In genomic region chr7:36717192-36717591, GRCm38 (mm10) we compare ENCODE assay signal across 10 mouse cellular contexts. TPM values are rescaled to one million over a fixed set of nuclear protein-coding genes. Genes with fewer than 3 reads are reported as not detected.
DNase-seq lines count a peak whose midpoint lies in the region; ATAC-seq and TF ChIP-seq lines count a peak whose summit lies in the region.
"Had no signal": no experiment of that assay in that cellular context is flagged by ENCODE, and none has a peak within 500 bp of the region (broad histone marks: within the 10 kb centered on the region; RNA-seq: fewer than 3 reads in every experiment).

No protein-coding gene starts in this region.

- intact Hi-C loops in left cerebral cortex, adult 2 months (cut with DNase I) = no loop called here
- intact Hi-C loops in left cerebral cortex, postnatal 36 days (cut with DNase I) = no loop called here

- no peak for TF ChIP-seq POLR2A in cortical plate, adult 2 months (IDR thresholded peaks at IDR 0.05; ENCODE audit: extremely low read depth, insufficient read depth, low read length)

- H3K27me3 ChIP-seq in forebrain, embryonic 13.5 days = no peaks in the 10 kb centered on the region
- no peaks in the 10 kb centered on the region for H3K27me3 ChIP-seq in midbrain, embryonic 15.5 days (replicated peaks)
- H3K27me3 ChIP-seq: limb, embryonic 13.5 days had no signal

- peak; percentile 53 for TF ChIP-seq CTCF in left cerebral cortex, adult 2 months (IDR thresholded peaks at IDR 0.05)
- peak; percentile 26; the same call in 1 of the 2 replicates for TF ChIP-seq CTCF in cortical plate, adult 2 months (IDR thresholded peaks at IDR 0.05; ENCODE audit: extremely low read depth, insufficient read depth, low read length)

- H3K4me2 ChIP-seq in forebrain, embryonic 13.5 days = no peak overlapping the region
- no peak overlapping the region for H3K4me2 ChIP-seq in midbrain, embryonic 15.5 days
- H3K4me2 ChIP-seq: limb, embryonic 13.5 days had no signal

- no peak overlapping the region for H3K4me3 ChIP-seq in left cerebral cortex, adult 2 months
- no peak overlapping the region for H3K4me3 ChIP-seq in cortical plate, adult 2 months (ENCODE audit: insufficient read depth, low read length)
- H3K4me3 ChIP-seq in forebrain, embryonic 13.5 days = no peak overlapping the region
- no peak overlapping the region for H3K4me3 ChIP-seq in midbrain, embryonic 15.5 days
- H3K4me3 ChIP-seq: limb, embryonic 13.5 days had no signal

- H3K9me3 ChIP-seq in forebrain, embryonic 13.5 days (replicated peaks) = no peaks in the 10 kb centered on the region
- no peaks in the 10 kb centered on the region for H3K9me3 ChIP-seq in midbrain, embryonic 15.5 days
- H3K9me3 ChIP-seq: limb, embryonic 13.5 days had no signal

- WGBS in forebrain, embryonic 13.5 days = 29% methylated on average over 6 of the region's 6 CpGs
- WGBS in midbrain, embryonic 15.5 days = 24% methylated on average over 6 of the region's 6 CpGs

- peak; percentile 70 for ATAC-seq in forebrain, embryonic 13.5 days
- peak; percentile 79 for ATAC-seq in midbrain, embryonic 15.5 days (replicated peaks)
- ATAC-seq in erythroid progenitor cell, adult 5-6 weeks (replicated peaks; ENCODE audit: low FRiP score, poor library complexity, severe bottlenecking) = no peak

- peaks cover 3% of the 10 kb centered on the region; the same call in 1 of the 2 replicates for H3K4me1 ChIP-seq in cortical plate, adult 2 months (ENCODE audit: control insufficient read depth, insufficient read depth, low read length)
- peaks cover 55% of the 10 kb centered on the region for H3K4me1 ChIP-seq in forebrain, embryonic 13.5 days
- peaks cover 8% of the 10 kb centered on the region; the same call in 1 of the 2 replicates for H3K4me1 ChIP-seq in midbrain, embryonic 15.5 days

- H3K27ac ChIP-seq in left cerebral cortex, adult 2 months = peak overlapping the region; percentile 65
- no peak overlapping the region for H3K27ac ChIP-seq in cortical plate, adult 2 months (ENCODE audit: insufficient read depth, low read length)
- H3K27ac ChIP-seq in forebrain, embryonic 13.5 days = no peak overlapping the region
- no peak overlapping the region for H3K27ac ChIP-seq in midbrain, embryonic 15.5 days
- H3K27ac ChIP-seq: limb, embryonic 13.5 days had no signal

- no peaks in the 10 kb centered on the region for H3K36me3 ChIP-seq in forebrain, embryonic 13.5 days (ENCODE audit: poor library complexity, severe bottlenecking)
- H3K36me3 ChIP-seq in midbrain, embryonic 15.5 days (replicated peaks) = no peaks in the 10 kb centered on the region
- H3K36me3 ChIP-seq: limb, embryonic 13.5 days had no signal

- H3K9ac ChIP-seq in forebrain, embryonic 13.5 days = no peak overlapping the region
- no peak overlapping the region for H3K9ac ChIP-seq in midbrain, embryonic 15.5 days
- H3K9ac ChIP-seq: limb, embryonic 13.5 days had no signal

- DNase-seq in left cerebral cortex, adult 2 months (ENCODE audit: extremely low spot score in 1 of 2, low spot score in 2 of 2) = no peak
- DNase-seq in left cerebral cortex, postnatal 36 days (ENCODE audit: low spot score in 2 of 2) = no peak
- DNase-seq in frontal cortex, postnatal 10 days (ENCODE audit: low spot score in 2 of 2) = no peak
- no peak for DNase-seq in adrenal gland, postnatal 25 days

RNA-seq across cellular contexts. Expression of gene Tshz3, which starts 19.3 kb away (rescaled TPM):
- 10 to 100 TPM; 43.0 to 53.4 TPM for total RNA-seq in left cerebral cortex, adult 2 months (2021)
- 10 to 100 TPM; 43.0 to 54.7 TPM for total RNA-seq in left cerebral cortex, postnatal 36 days (2021)
- polyA plus RNA-seq in cortical plate, adult 2 months (2012; rRNA removed) = 27.0 and 35.4 TPM in 2 replicates
- polyA plus RNA-seq in forebrain, embryonic 13.5 days (2015; fragmentation: Nextera tagmentation; extraction: Ambion mirVana) = 11.3 TPM in 2 replicates
- polyA plus RNA-seq in midbrain, embryonic 15.5 days (2015; fragmentation: Nextera tagmentation; extraction: Ambion mirVana) = 9.8 and 11.1 TPM in 2 replicates
- total RNA-seq in erythroid progenitor cell, adult 5-6 weeks (2015; ENCODE audit: low replicate concordance) = 0.42 TPM in 1 of 2 replicates, not detected in the other
- total RNA-seq in erythroid progenitor cell, adult 5-6 weeks (2017; ENCODE audit: low replicate concordance) = not detected in 2 replicates
- 4.2 and 4.7 TPM in 2 replicates for total RNA-seq in adrenal gland, postnatal 25 days (2021)
- total RNA-seq: MEL had no signal
